Mouse (Mus musculus) embryo, embryonic 10 days (tissue): ENCODE measurements around the gene Kyat1.
"Not testable (repeated sequence)": the region's sequence is repeated elsewhere in the genome, so short reads cannot be mapped to it uniquely, and the experiment has no call there.

Experiments
- DNase-seq: peaks from one replicate; pipeline ENCODE4 v3.0.0-alpha.2; 2015; ENCODE audit warnings: low spot score

Kyat1 gene

GRCm38 (mm10) chr2:30173541-30174240 is 32.0 kb downstream of the Kyat1 start:
- DNase-seq: no peak

GRCm38 (mm10) chr2:30171997-30172382 is 33.7 kb downstream of the Kyat1 start:
- no peak for DNase-seq

- DNase-seq: peak; percentile 95
Observed at GRCm38 (mm10) chr2:30171371-30171996, 34.2 kb downstream of the Kyat1 start, which contains the start of gene Endog. TSS of gene Endog (plus strand) at chr2:30171493.

DNA sequence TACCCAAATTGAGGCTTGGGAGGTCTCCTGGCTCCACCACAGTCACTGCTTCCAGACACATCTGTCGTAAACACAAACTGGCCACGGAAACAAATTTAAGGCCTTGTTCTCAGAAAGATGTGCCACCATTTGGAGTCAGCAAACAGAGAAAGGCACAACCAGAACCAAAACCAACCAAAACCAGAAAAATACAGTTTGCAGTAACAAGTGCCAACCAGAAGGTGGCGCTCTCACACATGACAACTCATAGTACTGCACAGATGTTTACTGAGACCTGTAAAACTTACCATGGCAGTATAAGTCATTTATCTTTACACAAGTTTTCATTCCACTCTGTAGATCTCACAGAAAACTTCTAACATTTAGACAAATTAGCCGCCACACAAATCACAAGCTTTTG is 39.0 kb downstream of the Kyat1 start:
- DNase-seq: no peak

DNA sequence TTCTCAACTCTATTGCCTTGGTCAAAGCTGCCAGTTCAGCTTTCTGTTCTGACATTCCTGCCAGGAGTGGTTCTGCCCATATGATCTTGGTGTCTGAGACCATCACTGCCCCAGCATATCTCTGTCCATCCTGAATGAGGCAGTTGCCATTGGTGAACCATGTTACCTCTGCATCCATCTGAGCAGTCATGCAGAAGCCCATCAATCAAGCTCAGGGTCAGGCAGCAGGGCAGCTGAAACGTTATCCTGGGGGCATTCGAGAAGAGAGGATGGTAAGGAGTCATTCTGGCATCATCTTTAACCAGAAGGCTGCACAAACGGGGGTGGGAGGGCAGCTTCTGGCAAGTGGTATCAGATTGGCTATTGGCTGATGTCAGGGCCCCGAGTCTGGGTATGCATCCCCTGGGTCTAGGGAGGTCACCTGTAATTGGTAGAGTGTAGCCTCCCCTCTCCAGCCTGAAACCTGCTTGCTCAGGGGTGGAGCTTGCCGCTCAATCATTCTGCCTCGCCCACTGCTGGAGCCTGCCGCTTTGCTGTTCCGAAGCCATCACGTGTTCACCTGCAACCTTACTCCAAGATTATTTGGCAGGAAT is 41.2 kb downstream of the Kyat1 start:
- no peak for DNase-seq

GRCm38 (mm10) chr2:30161809-30162208 is 43.8 kb downstream of the Kyat1 start:
- DNase-seq: peak; percentile 53

DNA sequence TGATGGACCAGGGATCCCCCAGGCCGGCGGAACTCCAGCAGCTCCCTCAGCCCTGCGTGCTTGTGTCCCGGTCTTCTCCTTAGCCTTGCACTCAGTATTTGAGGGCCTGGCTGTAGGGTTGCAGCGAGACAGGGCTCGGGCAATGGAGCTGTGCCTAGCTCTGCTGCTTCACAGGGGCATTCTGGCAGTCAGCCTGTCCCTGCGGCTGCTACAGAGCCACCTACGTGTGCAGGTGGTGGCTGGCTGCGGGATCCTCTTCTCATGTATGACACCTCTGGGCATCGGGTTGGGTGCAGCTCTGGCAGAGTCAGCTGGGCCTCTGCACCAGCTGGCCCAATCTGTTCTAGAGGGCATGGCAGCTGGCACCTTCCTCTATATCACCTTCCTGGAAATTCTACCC is 45.8 kb downstream of the Kyat1 start:
- DNase-seq: not testable (repeated sequence)

- no peak for DNase-seq
Observed at GRCm38 (mm10) chr2:30152616-30153015, 53.0 kb downstream of the Kyat1 start.

DNA sequence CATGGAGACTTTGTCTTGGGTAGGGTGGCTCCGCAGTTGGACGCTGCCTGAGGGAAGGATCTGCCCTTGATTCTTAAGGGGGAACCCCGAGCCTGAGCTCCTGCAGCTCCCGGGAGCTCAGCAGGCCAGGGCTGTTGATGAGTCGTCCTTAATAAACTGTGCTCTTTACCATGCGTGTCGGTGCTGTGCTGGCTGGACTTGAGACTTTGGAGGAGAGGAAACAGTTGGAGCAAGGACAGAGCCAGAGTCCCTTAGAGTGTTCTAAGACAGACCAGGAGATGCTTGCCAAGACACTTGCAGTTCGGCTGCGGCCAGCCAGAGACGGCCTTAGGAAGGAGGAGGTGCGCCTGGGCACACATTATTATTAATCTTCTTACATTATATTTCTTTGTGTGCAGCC is 53.8 kb downstream of the Kyat1 start:
- no peak for DNase-seq

DNA sequence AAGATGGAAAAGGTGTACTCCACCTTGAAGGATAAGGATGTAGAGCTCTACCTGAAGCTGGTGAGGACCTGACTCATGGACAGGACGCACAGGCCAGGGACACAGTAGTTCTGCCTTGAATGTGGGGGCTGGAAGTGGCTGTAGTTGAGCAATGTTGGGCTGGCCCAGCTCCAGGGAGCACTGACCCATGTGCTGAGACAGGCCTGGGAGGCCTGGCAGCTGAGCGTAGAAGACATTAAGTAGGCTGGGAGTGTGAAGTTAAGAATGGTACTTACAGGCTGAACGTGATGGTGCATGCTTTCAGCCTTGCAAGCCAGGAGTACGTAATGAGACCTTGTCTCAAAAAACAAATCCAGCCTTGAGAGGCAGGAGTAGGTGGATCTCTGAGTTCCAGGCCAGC is 58.2 kb downstream of the Kyat1 start:
- no peak for DNase-seq

GRCm38 (mm10) chr2:30144436-30144835 is 61.2 kb downstream of the Kyat1 start:
- DNase-seq: no peak

GRCm38 (mm10) chr2:30140021-30140420 is 65.6 kb downstream of the Kyat1 start:
- DNase-seq: not testable (repeated sequence)

DNA sequence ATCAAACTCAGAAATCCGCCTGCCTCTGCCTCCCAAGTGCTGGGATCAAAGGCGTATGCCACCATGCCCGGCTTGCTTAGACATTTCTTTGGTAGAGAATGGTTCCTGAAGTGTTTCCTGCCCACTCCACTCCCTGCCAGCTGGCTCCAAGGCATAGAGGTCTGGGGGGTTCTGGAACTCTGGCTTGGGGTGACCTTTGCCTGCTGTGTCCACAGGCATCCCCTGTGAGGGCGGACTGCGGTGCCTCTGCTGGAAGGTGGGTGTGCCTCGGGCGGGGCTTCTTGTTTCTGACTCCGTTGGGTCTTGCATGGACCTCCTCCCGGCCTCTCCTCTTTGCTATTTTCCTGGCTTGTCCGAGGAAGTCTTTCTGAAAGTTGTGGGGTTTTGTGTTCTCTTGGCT is 69.2 kb downstream of the Kyat1 start:
- no peak for DNase-seq
